Mouse (Mus musculus) yolk sac, embryonic 10.5 days (tissue): ENCODE data around the gene Hist1h4d.
"Not testable (repeated sequence)": the region's sequence is repeated elsewhere in the genome, so short reads cannot be mapped to it uniquely, and the experiment has no call there.

Source experiments
- DNase-seq: peaks from one replicate; pipeline ENCODE4 v3.0.0-alpha.2; 2017; ENCODE audit warnings: low spot score

The Hist1h4d gene

GRCm38 (mm10) chr13:23581408-23582218 is at the start of gene Hist1h4d:
Hist1h4d (plus strand) TSS chr13:23581598.
- peak; percentile 99 for DNase-seq

DNA sequence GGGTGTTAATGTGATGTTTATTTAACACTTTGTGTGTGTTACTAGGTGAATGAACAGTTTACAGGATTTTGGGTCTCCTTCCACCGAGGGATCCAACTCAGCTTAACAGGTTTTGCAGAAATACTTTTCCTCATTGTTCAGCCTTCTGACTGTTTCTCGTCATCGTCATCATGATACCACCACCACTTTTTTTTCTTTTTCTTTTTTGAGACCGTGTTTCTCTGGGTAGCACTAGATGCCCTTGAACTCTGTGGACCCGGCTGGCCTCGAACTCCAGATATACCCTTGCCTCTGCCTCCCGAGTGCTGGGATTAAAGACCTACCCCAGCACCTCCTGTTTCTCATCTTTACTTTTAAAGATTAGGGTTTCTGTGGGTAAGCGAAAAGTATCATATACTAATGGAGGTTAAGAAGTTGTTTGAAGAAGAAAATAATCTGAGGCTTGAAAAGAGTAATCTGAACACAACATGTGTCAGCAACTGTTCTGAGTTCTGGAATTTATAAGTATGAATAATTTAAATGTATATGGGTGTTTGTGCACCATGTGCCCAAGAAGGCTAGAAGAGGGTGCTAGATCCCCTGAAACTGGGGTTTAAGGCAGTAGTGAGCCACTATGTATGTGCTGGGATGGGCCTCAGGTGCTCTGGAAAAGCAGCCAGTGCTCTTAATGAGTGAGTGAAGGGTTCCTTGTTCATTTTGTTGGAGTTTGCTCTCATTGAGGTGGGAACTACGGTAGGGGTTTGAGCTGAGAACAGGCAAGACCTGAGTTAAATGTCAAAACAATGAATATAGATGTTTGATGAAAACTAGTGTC is 48.9 kb upstream of the Hist1h4d start:
- peak; percentile 53 for DNase-seq

DNA sequence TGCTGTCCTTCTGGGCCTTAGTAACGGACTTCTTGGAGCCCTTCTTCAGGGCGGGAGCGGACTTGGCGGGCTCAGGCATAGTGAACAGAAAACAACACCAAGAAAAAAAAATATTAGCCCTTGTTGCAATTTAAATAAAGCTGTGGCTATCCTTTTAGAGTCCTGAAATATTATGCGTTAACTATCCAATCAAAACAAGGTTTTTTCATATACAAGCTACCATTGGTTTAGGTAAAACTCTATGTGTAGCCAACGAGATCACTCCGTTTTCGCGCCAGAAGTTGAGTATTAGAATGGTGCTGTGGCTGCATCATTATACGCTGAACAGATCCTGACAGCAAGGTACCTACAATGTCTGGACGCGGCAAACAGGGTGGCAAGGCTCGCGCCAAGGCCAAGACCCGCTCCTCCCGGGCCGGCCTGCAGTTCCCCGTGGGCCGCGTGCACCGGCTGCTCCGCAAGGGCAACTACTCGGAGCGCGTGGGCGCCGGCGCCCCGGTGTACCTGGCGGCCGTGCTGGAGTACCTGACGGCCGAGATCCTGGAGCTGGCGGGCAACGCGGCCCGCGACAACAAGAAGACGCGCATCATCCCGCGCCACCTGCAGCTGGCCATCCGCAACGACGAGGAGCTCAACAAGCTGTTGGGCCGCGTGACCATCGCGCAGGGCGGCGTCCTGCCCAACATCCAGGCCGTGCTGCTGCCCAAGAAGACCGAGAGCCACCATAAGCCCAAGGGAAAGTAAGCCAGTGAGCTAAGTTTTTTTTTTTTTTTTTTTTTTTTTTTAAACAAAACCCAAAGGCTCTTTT is 47.6 kb upstream of the Hist1h4d start, which contains the start of gene Hist1h2af:
Gene Hist1h2af (plus strand): TSS at position 347 of the 808 bp plus-strand sequence.
- DNase-seq: peak; percentile 89

DNA sequence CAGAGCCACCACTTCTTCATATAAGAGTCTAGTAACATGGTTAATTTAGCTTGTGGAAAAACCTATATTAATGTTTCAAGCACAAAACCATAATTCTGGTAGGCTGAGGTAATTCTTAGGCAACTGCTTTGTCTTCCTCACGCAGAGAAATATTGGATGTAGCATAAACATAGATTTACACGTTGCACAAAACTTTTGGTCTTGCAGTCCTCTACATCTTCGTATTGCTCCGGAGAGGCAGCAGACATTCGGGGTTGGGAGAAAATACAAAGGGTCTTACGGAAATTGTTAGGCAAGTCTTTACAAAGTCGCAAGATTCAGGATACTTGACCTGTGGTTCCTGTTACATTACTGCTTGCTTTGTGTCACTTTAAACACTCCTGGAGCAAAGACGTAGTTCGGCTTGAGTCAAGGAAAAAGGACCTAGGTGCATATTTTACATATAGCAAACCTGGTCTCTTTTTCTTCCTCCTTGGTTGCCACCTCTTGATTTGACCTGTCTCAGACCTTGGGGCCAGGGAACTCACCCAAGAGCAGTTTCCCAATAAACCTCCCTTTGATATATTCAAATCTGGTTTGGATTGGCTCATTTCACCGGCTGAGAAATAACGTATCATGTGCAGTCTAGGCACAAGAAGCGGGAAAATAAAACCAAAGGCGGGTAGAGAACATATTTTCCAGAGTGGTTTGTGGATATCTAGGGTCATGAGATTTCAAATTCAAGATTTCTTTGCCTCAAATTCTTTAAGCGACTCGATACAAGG is 46.8 kb upstream of the Hist1h4d start:
- no peak for DNase-seq

DNA sequence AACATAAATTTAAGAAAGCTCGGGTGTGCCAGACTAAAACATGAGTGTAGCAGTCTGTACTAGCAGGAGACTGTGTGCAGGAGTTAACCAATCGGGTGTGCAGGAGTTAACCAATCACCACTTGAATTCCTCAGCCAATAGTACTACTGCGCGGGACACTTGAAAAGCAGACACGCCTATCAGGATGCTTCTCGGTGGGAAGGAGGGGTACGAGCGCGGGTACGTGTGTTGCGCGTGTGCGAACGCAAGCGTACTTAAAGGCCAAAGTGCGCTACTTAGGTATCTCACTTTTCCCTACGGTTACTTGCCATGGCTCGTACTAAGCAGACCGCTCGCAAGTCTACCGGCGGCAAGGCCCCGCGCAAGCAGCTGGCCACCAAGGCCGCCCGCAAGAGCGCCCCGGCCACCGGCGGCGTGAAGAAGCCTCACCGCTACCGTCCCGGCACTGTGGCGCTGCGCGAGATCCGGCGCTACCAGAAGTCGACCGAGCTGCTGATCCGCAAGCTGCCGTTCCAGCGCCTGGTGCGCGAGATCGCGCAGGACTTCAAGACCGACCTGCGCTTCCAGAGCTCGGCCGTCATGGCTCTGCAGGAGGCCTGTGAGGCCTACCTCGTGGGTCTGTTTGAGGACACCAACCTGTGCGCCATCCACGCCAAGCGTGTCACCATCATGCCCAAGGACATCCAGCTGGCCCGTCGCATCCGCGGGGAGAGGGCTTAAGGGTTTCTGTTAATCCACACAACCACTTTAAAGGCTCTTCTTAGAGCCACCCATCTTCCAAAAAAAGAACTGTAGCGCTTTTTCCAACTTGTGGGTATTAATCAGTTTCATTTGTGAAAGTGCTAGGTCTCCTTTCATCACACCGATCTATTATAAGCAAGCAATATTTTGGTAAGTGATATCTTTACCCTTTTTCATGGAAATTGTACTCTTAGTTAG is 46.0 kb upstream of the Hist1h4d start, which contains the start of gene Hist1h3g:
Gene Hist1h3g (plus strand): TSS at position 286 of the 939 bp plus-strand sequence.
- peak; percentile 97 for DNase-seq

GRCm38 (mm10) chr13:23536076-23536822 is 45.1 kb upstream of the Hist1h4d start:
- peak; percentile 50 for DNase-seq

- DNase-seq: no peak
Measured at GRCm38 (mm10) chr13:23537006-23537710, 44.2 kb upstream of the Hist1h4d start.

DNA sequence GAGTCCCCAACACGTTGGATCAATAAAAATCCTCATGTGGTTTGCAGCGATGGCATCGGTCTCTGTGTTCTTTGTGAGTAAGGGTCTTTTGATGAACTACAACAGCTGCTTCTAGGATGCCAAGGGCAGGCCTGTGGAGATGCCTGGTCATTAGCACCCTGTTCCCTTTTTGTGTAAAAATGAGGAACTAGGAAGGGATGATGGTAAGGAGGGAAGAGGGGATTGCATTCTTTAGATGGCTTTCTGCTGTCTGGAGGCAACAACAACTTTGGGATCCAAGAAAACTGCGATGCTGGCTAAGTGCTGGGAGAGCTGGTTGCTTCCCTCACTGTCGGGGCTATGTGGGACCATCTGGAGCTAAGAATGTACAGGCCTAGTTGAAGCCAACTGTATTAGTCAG is 43.1 kb upstream of the Hist1h4d start:
- no peak for DNase-seq

DNA sequence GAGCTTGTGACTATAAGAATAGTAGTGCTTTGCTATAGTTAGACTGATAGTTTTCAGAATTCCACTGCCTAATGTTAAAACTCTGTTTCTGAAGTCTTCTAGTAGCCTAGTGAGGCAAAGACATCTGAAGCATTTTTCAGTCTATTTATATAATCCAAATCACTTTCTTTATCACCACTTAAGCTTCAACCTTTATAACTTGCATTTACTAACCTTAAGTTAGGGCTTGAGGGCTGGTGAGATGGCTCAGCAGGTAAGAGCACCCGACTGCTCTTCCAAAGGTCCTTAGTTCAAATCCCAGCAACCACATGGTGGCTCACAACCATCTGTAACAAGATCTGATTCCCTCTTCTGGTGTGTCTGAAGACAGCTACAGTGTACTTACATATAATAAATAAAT is 41.6 kb upstream of the Hist1h4d start:
- DNase-seq: not testable (repeated sequence)

GRCm38 (mm10) chr13:23541497-23541896 is 39.9 kb upstream of the Hist1h4d start:
- no peak for DNase-seq

DNA sequence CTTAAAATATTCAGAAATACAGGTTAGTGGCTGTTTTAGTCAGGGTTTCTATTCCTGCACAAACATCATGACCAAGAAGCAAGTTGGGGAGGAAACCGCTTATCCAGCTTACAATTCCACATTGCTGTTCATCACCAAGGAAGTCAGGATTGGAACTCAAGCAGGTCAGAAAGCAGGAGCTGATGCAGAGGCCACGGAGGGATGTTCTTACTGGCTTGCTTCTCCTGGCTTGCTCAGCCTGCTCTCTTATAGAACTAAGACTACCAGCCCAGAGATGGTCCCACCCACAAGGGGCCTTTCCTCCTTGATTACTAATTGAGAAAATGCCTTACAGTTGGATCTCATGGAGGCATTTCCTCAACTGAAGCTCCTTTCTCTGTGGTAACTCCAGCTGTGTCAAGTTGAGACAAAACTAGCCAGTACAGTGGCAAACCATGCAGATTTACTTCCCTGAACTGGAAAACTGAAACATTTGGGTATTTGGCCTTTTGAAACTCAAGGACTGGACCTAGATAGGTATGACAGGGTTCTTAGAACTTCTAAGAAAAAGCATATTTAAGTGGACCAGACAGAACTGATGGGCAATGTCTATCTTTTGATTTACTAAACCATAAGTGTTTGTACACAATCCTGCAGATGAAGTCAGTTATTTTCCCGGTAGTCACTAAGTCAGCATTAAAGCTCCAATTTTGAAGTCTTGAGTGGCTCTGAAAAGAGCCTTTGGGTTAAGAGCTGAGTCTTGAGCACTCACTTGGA is 39.0 kb upstream of the Hist1h4d start:
- not testable (repeated sequence) for DNase-seq

DNA sequence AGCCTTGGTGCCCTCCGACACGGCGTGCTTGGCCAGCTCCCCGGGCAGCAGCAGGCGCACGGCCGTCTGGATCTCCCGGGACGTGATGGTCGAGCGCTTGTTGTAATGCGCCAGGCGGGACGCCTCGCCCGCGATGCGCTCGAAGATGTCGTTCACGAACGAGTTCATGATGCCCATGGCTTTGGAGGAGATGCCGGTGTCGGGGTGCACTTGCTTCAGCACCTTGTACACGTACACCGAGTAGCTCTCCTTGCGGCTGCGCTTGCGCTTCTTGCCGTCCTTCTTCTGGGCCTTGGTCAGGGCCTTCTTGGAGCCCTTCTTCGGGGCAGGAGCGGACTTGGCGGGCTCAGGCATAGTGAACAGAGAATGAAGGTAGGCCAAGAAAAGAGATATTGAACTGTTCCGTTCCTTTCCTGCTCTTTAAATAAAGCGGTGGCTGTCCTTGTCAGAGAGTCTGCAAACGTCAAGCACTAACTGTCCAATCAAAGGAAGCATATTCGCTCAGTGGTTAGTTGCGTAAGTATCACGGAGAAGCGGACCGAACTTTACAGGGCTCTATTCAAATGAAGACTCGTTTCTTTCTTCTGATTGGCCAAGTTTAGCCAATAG is 38.3 kb upstream of the Hist1h4d start, which contains the start of gene Hist1h2bh:
Gene Hist1h2bh (minus strand): TSS at position 394 of the 609 bp plus-strand sequence.
- DNase-seq: peak; percentile 92

DNA sequence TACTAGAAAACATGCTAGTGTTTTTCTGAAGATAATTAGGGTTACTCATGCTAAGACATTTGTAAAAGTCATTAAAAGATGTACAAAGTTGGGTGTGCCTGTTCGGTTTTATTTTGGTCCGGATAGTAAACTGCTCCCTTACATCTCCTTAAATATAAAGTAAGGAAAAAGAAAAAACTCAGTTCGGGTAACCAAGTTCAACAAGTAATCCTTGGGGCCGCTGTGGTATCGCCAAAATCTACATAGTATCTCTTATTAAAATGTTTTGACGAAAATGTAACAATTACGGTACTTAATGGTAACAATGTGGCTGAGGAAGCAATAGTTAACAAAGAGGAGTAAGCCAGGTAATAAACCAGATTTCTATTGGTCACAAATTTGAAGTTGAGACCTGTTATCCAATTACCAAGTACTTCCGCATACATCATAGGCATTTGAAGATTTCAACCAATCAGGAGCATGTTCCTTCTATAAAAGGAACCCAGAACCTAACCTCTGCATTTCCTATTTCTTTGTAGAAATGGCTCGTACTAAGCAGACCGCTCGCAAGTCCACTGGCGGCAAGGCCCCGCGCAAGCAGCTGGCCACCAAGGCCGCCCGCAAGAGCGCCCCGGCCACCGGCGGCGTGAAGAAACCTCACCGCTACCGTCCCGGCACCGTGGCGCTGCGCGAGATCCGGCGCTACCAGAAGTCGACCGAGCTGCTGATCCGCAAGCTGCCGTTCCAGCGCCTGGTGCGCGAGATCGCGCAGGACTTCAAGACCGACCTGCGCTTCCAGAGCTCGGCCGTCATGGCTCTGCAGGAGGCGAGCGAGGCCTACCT is 37.2 kb upstream of the Hist1h4d start, which contains the start of gene Hist1h3f:
Gene Hist1h3f (plus strand): TSS at position 88 of the 822 bp plus-strand sequence.
- peak; percentile 92 for DNase-seq

- DNase-seq: not testable (repeated sequence)
Measured at GRCm38 (mm10) chr13:23544787-23545120, 36.6 kb upstream of the Hist1h4d start.

DNA sequence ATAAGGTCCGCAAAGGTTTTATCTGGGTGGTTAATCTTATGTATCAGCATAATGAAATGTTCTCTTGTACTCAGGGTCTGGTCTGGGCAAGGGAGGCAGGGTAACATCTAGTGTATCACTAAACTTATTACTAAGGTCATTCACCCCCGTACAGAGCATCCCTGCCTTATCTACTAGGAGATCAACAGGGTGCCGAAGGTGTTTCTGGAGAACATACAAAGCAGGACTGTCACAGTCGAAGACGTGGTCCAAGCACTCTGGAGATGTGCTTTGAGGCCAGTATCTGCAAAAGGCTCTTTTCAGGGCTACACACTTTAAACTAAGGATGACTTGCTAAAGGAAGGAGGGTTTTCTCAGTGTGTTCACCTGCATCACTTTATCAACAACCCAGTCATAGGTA is 34.7 kb upstream of the Hist1h4d start:
- DNase-seq: no peak

DNA sequence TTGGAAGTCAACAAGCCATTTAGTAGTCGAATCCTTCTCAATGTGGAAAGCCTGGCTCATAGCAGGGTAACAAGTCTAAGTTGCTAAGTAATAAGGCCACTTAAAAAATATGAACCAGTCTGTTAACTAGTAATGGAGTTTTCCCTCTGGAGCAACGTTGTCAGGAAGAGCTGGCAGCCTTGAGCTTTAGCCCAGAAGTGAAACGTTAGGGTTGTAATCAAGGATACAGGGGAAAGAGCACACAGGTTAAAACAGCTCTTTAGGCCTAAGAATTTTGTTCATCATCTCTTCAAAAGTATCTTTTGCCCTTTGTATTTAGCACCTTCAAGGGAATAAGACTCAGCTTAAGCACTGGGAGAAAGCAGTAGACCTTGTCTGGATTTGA is 30.6 kb upstream of the Hist1h4d start:
- DNase-seq: peak; percentile 60
